Mouse (Mus musculus) liver, adult 2 months (tissue): ENCODE measurements at regions not wholly inside any gene's neighbourhood (a gene's known extent, or its start where the extent isn't known, plus 50 kb on each side); places are given as distances from the start of the nearest gene placed in this dataset.

Source experiments
- CTCF ChIP-seq: fragments of 200-500 bp; IDR thresholded peaks from 2 replicates; pipeline ENCODE4 v1.5.1; 2011; ENCODE audit warnings: low read depth, low read length, control low read depth
- POLR2A ChIP-seq: fragments of 200-500 bp; IDR thresholded peaks from 2 replicates; pipeline ENCODE4 v1.6.1; 2011; ENCODE audit warnings: low read length, control low read depth; ENCODE audit not compliant: insufficient read depth; ENCODE audit errors: extremely low read depth

GRCm38 (mm10) chr9:42194176-42194575, 69.9 kb downstream of the Sc5d start:
- TF ChIP-seq POLR2A (no peak), CTCF (no peak)
